Mouse (Mus musculus) lung, embryonic 16.5 days (tissue): ENCODE measurements around the gene Mkrn1. TPM values are rescaled to one million over a fixed set of nuclear protein-coding genes. Genes with fewer than 3 reads are reported as not detected.
"Not testable (repeated sequence)": the region's sequence is repeated elsewhere in the genome, so short reads cannot be mapped to it uniquely, and the experiment has no call there.

Experiments
- ATAC-seq: fragments of 200-750 bp; cut with Nextera tagmentation; 2 replicates; pipeline ENCODE4 v1.8.0; 2017; ENCODE audit warnings: low read depth, mild to moderate bottlenecking, moderate library complexity
- H3K27ac ChIP-seq: fragments of 300-500 bp; sonication (generic); 2 replicates; pipeline ENCODE4 v1.5.1; 2014; ENCODE audit warnings: mild to moderate bottlenecking, control low read depth, low read length
- H3K27me3 ChIP-seq: fragments of 300-500 bp; sonication (generic); 2 replicates; pipeline ENCODE4 v1.6.1; 2014; ENCODE audit warnings: low read depth, low read length, mixed read lengths; ENCODE audit not compliant: control insufficient read depth, insufficient read depth
- H3K36me3 ChIP-seq: fragments of 300-500 bp; sonication (generic); 2 replicates; pipeline ENCODE4 v1.6.1; 2014; ENCODE audit warnings: low read length; ENCODE audit not compliant: control insufficient read depth, insufficient read depth
- H3K4me1 ChIP-seq: fragments of 300-500 bp; sonication (generic); replicated peaks from 2 replicates; pipeline ENCODE4 v1.6.1; 2014; ENCODE audit warnings: low read length, mixed read lengths; ENCODE audit not compliant: control insufficient read depth, insufficient read depth
- H3K4me2 ChIP-seq: fragments of 300-500 bp; sonication (generic); 2 replicates; pipeline ENCODE4 v1.6.1; 2014; ENCODE audit warnings: low read depth, low read length, control low read depth
- H3K4me3 ChIP-seq: fragments of 300-500 bp; sonication (generic); 2 replicates; pipeline ENCODE4 v1.5.1; 2014; ENCODE audit warnings: mild to moderate bottlenecking, low read length, control low read depth
- H3K9ac ChIP-seq: fragments of 300-500 bp; sonication (generic); 2 replicates; pipeline ENCODE4 v1.6.1; 2014; ENCODE audit warnings: low read length, control low read depth
- H3K9me3 ChIP-seq: fragments of 300-500 bp; sonication (generic); 2 replicates; pipeline ENCODE4 v1.6.1; 2016; ENCODE audit warnings: low read length; ENCODE audit not compliant: control insufficient read depth
- WGBS: fragments of 180-500 bp; shearing (Covaris S2); extraction: QIAGEN DNeasy Blood & Tissue Kit; methylation state at CpG from one replicate; pipeline ENCODE4 v1.1.7; 2014; 5-methylcytosine and 5-hydroxymethylcytosine counted together
- polyA plus RNA-seq: library from polyadenylated mRNA; unstranded; fragments of >200 nt; fragmentation: Nextera tagmentation; extraction: Ambion mirVana; gene quantifications from 2 replicates; pipeline ENCODE4 v1.2.1, GENCODE M21; 2015

Gene Mkrn1
- polyA plus RNA-seq, 1 experiment from 2014 or later, result 60.4 TPM

- Histone ChIP-seq H3K4me2 (peak within 1 kb of the TSS; percentile 61), H3K9me3 (no peaks in the 10 kb centered on the region), H3K27ac (0 out of 2 replicates have a peak within 1 kb of the TSS, but pooled peaks have one; percentile 16), H3K36me3 (0 out of 2 replicates have a peak, but pooled peaks cover 4% of the 10 kb centered on the region), H3K27me3 (no peaks in the 10 kb centered on the region), H3K4me3 (peak within 1 kb of the TSS; percentile 90), H3K4me1 (peaks cover 16% of the 10 kb centered on the region), H3K9ac (peak within 1 kb of the TSS; percentile 92)
- peak; percentile 92 for ATAC-seq
- WGBS, result under 1% methylated on average over 43 of the region's 43 CpGs
Observed at GRCm38 (mm10) chr6:39377311-39377827, 42.9 kb downstream of the Mkrn1 start, which contains the start of gene Slc37a3. Gene Slc37a3, minus strand, starts transcription at chr6:39377675.

- Histone ChIP-seq H3K4me2 (peak overlapping the region; percentile 61), H3K9me3 (no peaks in the 10 kb centered on the region), H3K36me3 (0 out of 2 replicates have a peak, but pooled peaks cover 4% of the 10 kb centered on the region), H3K4me3 (peak overlapping the region; percentile 90), H3K4me1 (peaks cover 16% of the 10 kb centered on the region), H3K27ac (no peak overlapping the region), H3K27me3 (no peaks in the 10 kb centered on the region), H3K9ac (peak overlapping the region; percentile 92)
- 10% methylated on average over 9 of the region's 9 CpGs for WGBS
- ATAC-seq, result no peak
Observed at GRCm38 (mm10) chr6:39376775-39377174, 43.5 kb downstream of the Mkrn1 start.

GRCm38 (mm10) chr6:39373301-39373955, 46.8 kb downstream of the Mkrn1 start:
- no peak overlapping the region for H3K4me2 ChIP-seq
- H3K9ac ChIP-seq, result no peak overlapping the region
- no peak overlapping the region for H3K4me3 ChIP-seq
- WGBS, result 55% methylated on average over 4 of the region's 4 CpGs
- no peak overlapping the region for H3K27ac ChIP-seq
- peaks cover 16% of the 10 kb centered on the region for H3K4me1 ChIP-seq
- H3K9me3 ChIP-seq, result no peaks in the 10 kb centered on the region
- H3K36me3 ChIP-seq, result 0 out of 2 replicates have a peak, but pooled peaks cover 4% of the 10 kb centered on the region
- no peak for ATAC-seq
- H3K27me3 ChIP-seq, result no peaks in the 10 kb centered on the region

- H3K27me3 ChIP-seq, result no peaks in the 10 kb centered on the region
- 25% methylated on average over 7 of the region's 7 CpGs for WGBS
- no peak overlapping the region for H3K9ac ChIP-seq
- no peak for ATAC-seq
- peaks cover 4% of the 10 kb centered on the region; the same call in 1 of the 2 replicates for H3K36me3 ChIP-seq
- no peak overlapping the region for H3K4me2 ChIP-seq
- H3K4me1 ChIP-seq, result peaks cover 15% of the 10 kb centered on the region
- H3K9me3 ChIP-seq, result no peaks in the 10 kb centered on the region
- no peak overlapping the region for H3K27ac ChIP-seq
- H3K4me3 ChIP-seq, result no peak overlapping the region
Observed at GRCm38 (mm10) chr6:39372727-39373126, 47.5 kb downstream of the Mkrn1 start.

- no peak for ATAC-seq
- Histone ChIP-seq H3K4me3 (no peak overlapping the region), H3K9me3 (no peaks in the 10 kb centered on the region), H3K27me3 (no peaks in the 10 kb centered on the region), H3K4me1 (peaks cover 14% of the 10 kb centered on the region), H3K27ac (no peak overlapping the region), H3K4me2 (no peak overlapping the region), H3K36me3 (peaks cover 4% of the 10 kb centered on the region; the same call in 1 of the 2 replicates), H3K9ac (no peak overlapping the region)
Observed at GRCm38 (mm10) chr6:39372042-39372441, 48.2 kb downstream of the Mkrn1 start.

GRCm38 (mm10) chr6:39369631-39370030, 50.6 kb downstream of the Mkrn1 start:
- WGBS, result 66% methylated on average over 3 of the region's 3 CpGs

GRCm38 (mm10) chr6:39362684-39363083, 57.6 kb downstream of the Mkrn1 start:
- H3K9ac ChIP-seq, result no peak overlapping the region
- no peak overlapping the region for H3K27ac ChIP-seq
- ATAC-seq, result no peak
- 96% methylated on average over 2 of the region's 2 CpGs for WGBS
- no peaks in the 10 kb centered on the region for H3K27me3 ChIP-seq
- no peaks in the 10 kb centered on the region for H3K9me3 ChIP-seq
- no peaks in the 10 kb centered on the region for H3K4me1 ChIP-seq
- H3K4me2 ChIP-seq, result no peak overlapping the region
- H3K36me3 ChIP-seq, result peaks cover 6% of the 10 kb centered on the region; the same call in 1 of the 2 replicates
- H3K4me3 ChIP-seq, result no peak overlapping the region

More at GRCm38 (mm10) chr6:39369631-39370030, 50.6 kb downstream of the Mkrn1 start:
- peaks cover 4% of the 10 kb centered on the region; the same call in 1 of the 2 replicates for H3K36me3 ChIP-seq
- no peaks in the 10 kb centered on the region for H3K9me3 ChIP-seq
- H3K4me3 ChIP-seq, result no peak overlapping the region
- H3K9ac ChIP-seq, result no peak overlapping the region
- ATAC-seq, result no peak
- no peak overlapping the region for H3K27ac ChIP-seq
- no peak overlapping the region for H3K4me2 ChIP-seq
- no peaks in the 10 kb centered on the region for H3K27me3 ChIP-seq
- H3K4me1 ChIP-seq, result peaks cover 6% of the 10 kb centered on the region; the same call in 1 of the 2 replicates

- 96% methylated on average over 9 of the region's 9 CpGs for WGBS
- not testable (repeated sequence) for H3K9ac ChIP-seq, H3K4me2 ChIP-seq, H3K27me3 ChIP-seq, H3K9me3 ChIP-seq, ATAC-seq, H3K4me3 ChIP-seq, H3K27ac ChIP-seq, H3K4me1 ChIP-seq
- peaks cover 12% of the 10 kb centered on the region; the same call in 1 of the 2 replicates for H3K36me3 ChIP-seq
Observed at GRCm38 (mm10) chr6:39359207-39359606, 61.1 kb downstream of the Mkrn1 start.

- no peak overlapping the region; the same call in 1 of the 2 replicates for H3K27ac ChIP-seq
- H3K36me3 ChIP-seq, result peaks cover 17% of the 10 kb centered on the region
- no peaks in the 10 kb centered on the region for H3K27me3 ChIP-seq
- H3K4me1 ChIP-seq, result no peaks in the 10 kb centered on the region
- no peak overlapping the region for H3K9ac ChIP-seq
- no peak for ATAC-seq
- no peak overlapping the region for H3K4me2 ChIP-seq
- no peak overlapping the region for H3K4me3 ChIP-seq
- WGBS, result 75% methylated on average over 6 of the region's 6 CpGs
- H3K9me3 ChIP-seq, result no peaks in the 10 kb centered on the region
Observed at GRCm38 (mm10) chr6:39348946-39349345, 71.3 kb downstream of the Mkrn1 start.
